Mouse (Mus musculus) embryonic facial prominence, embryonic 15.5 days (tissue): ENCODE measurements at regions not wholly inside any gene's neighbourhood (a gene's known extent, or its start where the extent isn't known, plus 50 kb on each side); places are given as distances from the start of the nearest gene placed in this dataset.

Experiments
- ATAC-seq: fragments of 200-750 bp; cut with Nextera tagmentation; 2 replicates; pipeline ENCODE4 v1.8.0; 2017; ENCODE audit warnings: low read depth, moderate TSS enrichment; ENCODE audit not compliant: insufficient number of reproducible peaks, low FRiP score, low TSS enrichment
- H3K27ac ChIP-seq: fragments of 300-500 bp; sonication (generic); replicated peaks from 2 replicates; pipeline ENCODE4 v1.5.1; 2015; ENCODE audit warnings: mild to moderate bottlenecking, inconsistent platforms
- H3K27me3 ChIP-seq: fragments of 300-500 bp; sonication (generic); 2 replicates; pipeline ENCODE4 v1.6.1; 2015; ENCODE audit warnings: inconsistent platforms
- H3K36me3 ChIP-seq: fragments of 300-500 bp; sonication (generic); 2 replicates; pipeline ENCODE4 v1.6.1; 2015; ENCODE audit warnings: mild to moderate bottlenecking, inconsistent platforms
- H3K4me1 ChIP-seq: fragments of 300-500 bp; sonication (generic); 2 replicates; pipeline ENCODE4 v1.6.1; 2015; ENCODE audit warnings: inconsistent platforms
- H3K4me2 ChIP-seq: fragments of 300-500 bp; sonication (generic); replicated peaks from 2 replicates; pipeline ENCODE4 v1.6.1; 2015; ENCODE audit warnings: mild to moderate bottlenecking, inconsistent platforms
- H3K4me3 ChIP-seq: fragments of 300-500 bp; sonication (generic); replicated peaks from 2 replicates; pipeline ENCODE4 v1.5.1; 2015; ENCODE audit warnings: mild to moderate bottlenecking, inconsistent platforms
- H3K9ac ChIP-seq: fragments of 300-500 bp; sonication (generic); 2 replicates; pipeline ENCODE4 v1.6.1; 2015; ENCODE audit warnings: inconsistent platforms
- H3K9me3 ChIP-seq: fragments of 300-500 bp; sonication (generic); replicated peaks from 2 replicates; pipeline ENCODE4 v1.6.1; 2016; ENCODE audit warnings: inconsistent platforms
- WGBS: fragments of 180-500 bp; shearing (Covaris S2); methylation state at CpG from one replicate; pipeline ENCODE4 v1.1.7; 2015; 5-methylcytosine and 5-hydroxymethylcytosine counted together

DNA sequence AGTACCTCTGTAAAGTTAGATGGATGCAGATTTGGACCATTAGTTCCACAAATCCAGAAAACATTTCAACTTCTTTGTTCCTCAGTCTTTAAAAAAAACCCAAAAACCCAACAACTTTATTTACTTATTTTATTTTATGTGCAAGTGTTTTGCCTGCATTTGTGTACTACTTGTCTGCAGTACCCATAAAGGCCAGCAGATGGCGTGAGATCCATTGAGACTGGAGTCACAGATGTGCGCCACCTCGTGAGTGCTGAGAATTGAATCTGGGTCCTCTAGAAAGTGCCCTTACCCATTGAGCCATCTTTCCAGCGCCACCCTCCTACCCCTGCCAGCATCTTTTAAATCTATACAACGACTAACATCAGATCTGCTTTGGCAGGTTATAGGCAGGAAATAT lies 53.0 kb downstream of the Gm12689 start:
- no peak overlapping the region for H3K4me3 ChIP-seq
- no peak for ATAC-seq

DNA sequence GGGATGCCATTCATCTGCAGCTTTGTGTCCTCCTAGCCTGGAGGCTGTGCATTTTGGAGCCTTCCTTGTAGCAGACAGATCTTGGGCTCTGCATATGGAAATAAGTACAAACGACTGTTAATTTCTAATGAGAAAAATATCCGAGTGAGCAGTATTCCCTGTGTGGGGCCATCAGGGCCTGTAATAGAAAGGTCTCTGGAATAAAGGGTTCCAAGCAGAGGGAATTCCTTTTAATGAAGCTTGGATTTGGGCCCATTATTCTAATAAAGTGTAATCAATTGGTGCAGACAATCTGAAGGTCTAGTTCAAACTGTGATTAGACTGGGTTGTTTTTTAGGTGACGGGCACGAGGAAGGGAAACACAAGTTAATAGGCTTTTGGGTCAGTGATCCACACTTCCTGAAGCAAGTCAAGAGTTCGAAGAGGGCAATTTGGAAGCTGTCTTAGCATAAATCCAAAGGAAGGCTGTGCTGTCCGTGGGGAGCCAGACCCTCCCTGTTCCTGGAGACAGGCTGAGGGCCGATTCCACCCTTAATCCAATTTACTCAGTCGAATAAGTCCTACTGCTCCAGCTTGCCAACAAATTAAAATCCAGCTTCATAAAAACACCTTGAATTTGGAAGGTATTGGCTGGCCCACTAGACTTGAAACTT lies 57.5 kb downstream of the Gm12689 start:
- no peaks in the 10 kb centered on the region for H3K9me3 ChIP-seq
- no peaks in the 10 kb centered on the region for H3K27me3 ChIP-seq
- no peak overlapping the region for H3K4me3 ChIP-seq
- no peak overlapping the region for H3K27ac ChIP-seq
- no peak overlapping the region for H3K4me2 ChIP-seq
- no peaks in the 10 kb centered on the region for H3K4me1 ChIP-seq
- H3K36me3 ChIP-seq = no peaks in the 10 kb centered on the region
- no peak overlapping the region for H3K9ac ChIP-seq
- WGBS = 31% methylated on average over 8 of the region's 8 CpGs
- no peak for ATAC-seq

More for the DNA sequence above, 53.0 kb downstream of the Gm12689 start:
- WGBS = 62% methylated on average over 5 of the region's 5 CpGs
- H3K9me3 ChIP-seq = no peaks in the 10 kb centered on the region
- H3K4me2 ChIP-seq = no peak overlapping the region
- H3K9ac ChIP-seq = no peak overlapping the region
- H3K36me3 ChIP-seq = no peaks in the 10 kb centered on the region
- no peak overlapping the region for H3K27ac ChIP-seq
- no peaks in the 10 kb centered on the region for H3K27me3 ChIP-seq
- no peaks in the 10 kb centered on the region for H3K4me1 ChIP-seq

DNA sequence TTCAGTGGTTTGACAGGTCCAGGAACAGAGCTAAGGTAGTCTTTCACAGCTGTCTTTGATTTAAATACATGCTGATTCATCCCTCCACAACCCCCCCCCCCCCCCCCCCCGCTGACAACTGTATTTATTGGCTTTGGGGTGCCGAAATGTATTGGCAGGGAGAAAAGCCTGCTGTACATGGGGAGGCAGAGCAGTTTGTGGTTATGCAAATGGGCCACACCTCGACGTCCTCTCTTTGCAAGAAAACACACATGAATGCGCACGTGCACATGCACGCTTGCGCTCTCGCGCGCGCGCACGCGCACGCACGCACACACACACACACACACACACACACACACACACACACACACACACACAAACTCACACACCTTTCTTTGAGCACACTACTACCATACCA lies 58.5 kb downstream of the Gm12689 start:
- Histone ChIP-seq H3K9ac (no peak overlapping the region), H3K27ac (no peak overlapping the region), H3K36me3 (no peaks in the 10 kb centered on the region), H3K4me3 (no peak overlapping the region), H3K4me1 (no peaks in the 10 kb centered on the region), H3K9me3 (no peaks in the 10 kb centered on the region), H3K4me2 (peak overlapping the region; percentile 15; the same call in 1 of the 2 replicates), H3K27me3 (no peaks in the 10 kb centered on the region)
- no peak for ATAC-seq
- 62% methylated on average over 15 of the region's 17 CpGs for WGBS

- H3K9ac ChIP-seq = no peak overlapping the region
- no peaks in the 10 kb centered on the region for H3K9me3 ChIP-seq
- H3K4me3 ChIP-seq = no peak overlapping the region
- no peaks in the 10 kb centered on the region for H3K4me1 ChIP-seq
- H3K27ac ChIP-seq = no peak overlapping the region
- H3K27me3 ChIP-seq = no peaks in the 10 kb centered on the region
- H3K4me2 ChIP-seq = 0 out of 2 replicates have a peak overlapping the region, but pooled peaks have one; percentile 15
- 38% methylated on average over 9 of the region's 9 CpGs for WGBS
- ATAC-seq = no peak
- no peaks in the 10 kb centered on the region for H3K36me3 ChIP-seq
These were observed 59.1 kb downstream of the Gm12689 start for GRCm38 (mm10) chr4:99354835-99355234.

- no peaks in the 10 kb centered on the region for H3K9me3 ChIP-seq
- 86% methylated on average over 9 of the region's 9 CpGs for WGBS
- no peak for ATAC-seq
- no peaks in the 10 kb centered on the region for H3K27me3 ChIP-seq
- no peak overlapping the region for H3K4me2 ChIP-seq
- H3K4me3 ChIP-seq = no peak overlapping the region
- no peaks in the 10 kb centered on the region for H3K36me3 ChIP-seq
- no peak overlapping the region for H3K27ac ChIP-seq
- H3K4me1 ChIP-seq = no peaks in the 10 kb centered on the region
- no peak overlapping the region for H3K9ac ChIP-seq
These were observed 72.3 kb downstream of the Gm12689 start for GRCm38 (mm10) chr4:99368036-99368435.

GRCm38 (mm10) chr4:99371162-99371561 lies 75.5 kb downstream of the Gm12689 start:
- no peak overlapping the region for H3K4me3 ChIP-seq
- 72% methylated on average over 5 of the region's 5 CpGs for WGBS
- no peaks in the 10 kb centered on the region for H3K4me1 ChIP-seq
- H3K9ac ChIP-seq = no peak overlapping the region
- H3K4me2 ChIP-seq = no peak overlapping the region
- peaks cover 4% of the 10 kb centered on the region; the same call in 1 of the 2 replicates for H3K27me3 ChIP-seq
- H3K36me3 ChIP-seq = no peaks in the 10 kb centered on the region
- H3K9me3 ChIP-seq = no peaks in the 10 kb centered on the region
- no peak for ATAC-seq
- H3K27ac ChIP-seq = no peak overlapping the region

DNA sequence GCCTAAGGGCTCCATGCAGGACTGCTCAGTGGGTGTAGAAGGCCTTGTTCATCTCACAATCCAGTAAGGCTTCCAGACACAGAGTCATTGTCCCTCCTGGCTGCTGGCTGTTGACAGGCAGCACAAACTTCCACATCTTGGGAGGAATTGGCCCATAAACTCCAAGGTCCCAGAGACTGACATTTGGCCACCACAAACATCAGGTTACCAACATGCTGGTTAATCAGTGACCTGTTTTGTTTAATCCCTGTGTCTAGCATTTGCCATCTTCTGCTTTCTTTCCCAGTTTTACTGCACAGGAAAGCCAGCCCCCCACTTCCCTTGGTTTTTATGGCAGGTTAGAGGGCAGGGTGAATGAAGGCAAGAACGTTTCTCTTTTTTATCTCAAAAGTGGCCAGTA lies 80.5 kb downstream of the Gm12689 start:
- no peak for ATAC-seq
- H3K9ac ChIP-seq = no peak overlapping the region
- WGBS = 29% methylated on average over 1 of the region's 1 CpGs

DNA sequence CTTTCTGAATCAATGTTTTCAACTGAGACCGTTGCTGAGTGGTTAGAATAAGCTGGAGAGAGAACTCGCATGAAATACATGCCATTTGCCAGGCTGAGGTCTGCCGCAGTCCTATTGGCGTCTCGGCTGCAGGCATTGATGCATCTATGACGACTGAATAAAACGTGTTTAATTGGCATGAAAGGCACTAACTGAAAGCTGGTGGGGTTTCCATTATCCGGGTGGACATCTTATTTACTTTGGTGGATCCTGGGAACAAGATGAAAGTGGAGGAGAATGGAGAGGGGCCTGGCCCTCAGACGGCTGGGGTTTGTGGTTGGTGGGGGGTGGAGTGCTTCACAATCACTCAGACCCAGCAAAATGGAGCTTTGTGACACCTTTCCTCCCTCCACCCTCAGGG lies 81.2 kb downstream of the Gm12689 start:
- H3K4me1 ChIP-seq = no peaks in the 10 kb centered on the region
- no peak overlapping the region for H3K9ac ChIP-seq
- no peak for ATAC-seq
- H3K4me2 ChIP-seq = no peak overlapping the region
- 26% methylated on average over 9 of the region's 9 CpGs for WGBS
- no peaks in the 10 kb centered on the region for H3K9me3 ChIP-seq
- H3K36me3 ChIP-seq = no peaks in the 10 kb centered on the region
- no peak overlapping the region for H3K4me3 ChIP-seq
- H3K27me3 ChIP-seq = peaks cover 13% of the 10 kb centered on the region; the same call in 1 of the 2 replicates
- no peak overlapping the region for H3K27ac ChIP-seq

More for the DNA sequence above, 80.5 kb downstream of the Gm12689 start:
- Histone ChIP-seq H3K4me1 (no peaks in the 10 kb centered on the region), H3K27ac (no peak overlapping the region), H3K9me3 (no peaks in the 10 kb centered on the region), H3K4me3 (no peak overlapping the region), H3K36me3 (no peaks in the 10 kb centered on the region), H3K4me2 (no peak overlapping the region), H3K27me3 (peaks cover 13% of the 10 kb centered on the region; the same call in 1 of the 2 replicates)

GRCm38 (mm10) chr4:99379983-99380382 lies 84.3 kb downstream of the Gm12689 start:
- H3K27ac ChIP-seq = no peak overlapping the region
- WGBS = 78% methylated on average over 4 of the region's 4 CpGs

GRCm38 (mm10) chr4:99385381-99385780 lies 89.7 kb downstream of the Gm12689 start:
- Histone ChIP-seq H3K27ac (no peak overlapping the region), H3K9ac (no peak overlapping the region), H3K36me3 (no peaks in the 10 kb centered on the region), H3K27me3 (no peaks in the 10 kb centered on the region), H3K9me3 (no peaks in the 10 kb centered on the region), H3K4me2 (no peak overlapping the region), H3K4me3 (no peak overlapping the region), H3K4me1 (no peaks in the 10 kb centered on the region)
- WGBS = 18% methylated on average over 8 of the region's 8 CpGs
- ATAC-seq = no peak

More at GRCm38 (mm10) chr4:99379983-99380382, 84.3 kb downstream of the Gm12689 start:
- Histone ChIP-seq H3K4me3 (no peak overlapping the region), H3K27me3 (peaks cover 13% of the 10 kb centered on the region; the same call in 1 of the 2 replicates), H3K36me3 (no peaks in the 10 kb centered on the region), H3K4me2 (no peak overlapping the region), H3K4me1 (no peaks in the 10 kb centered on the region), H3K9me3 (no peaks in the 10 kb centered on the region), H3K9ac (no peak overlapping the region)
- ATAC-seq = no peak

DNA sequence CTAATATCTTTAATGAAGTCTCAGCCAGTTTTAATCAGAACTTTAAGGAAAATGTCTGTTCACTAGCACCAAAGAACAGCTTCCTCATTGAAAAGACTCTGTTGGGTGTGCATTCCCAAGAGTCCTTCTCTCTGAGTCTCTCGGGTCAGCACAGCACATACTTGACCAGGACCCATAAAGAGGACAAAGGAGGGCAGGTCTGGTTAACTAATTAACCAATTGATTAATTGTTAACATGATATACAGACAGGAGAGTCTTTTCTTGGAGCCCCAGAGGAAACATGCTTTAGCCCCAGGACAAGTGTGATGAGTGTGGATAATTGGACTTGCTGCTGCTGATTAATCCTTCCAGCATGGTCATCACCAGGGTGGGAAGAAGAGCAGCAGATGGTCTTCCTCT lies 93.7 kb downstream of the Gm12689 start:
- Histone ChIP-seq H3K4me3 (no peak overlapping the region), H3K4me1 (no peaks in the 10 kb centered on the region), H3K9me3 (no peaks in the 10 kb centered on the region), H3K36me3 (no peaks in the 10 kb centered on the region), H3K27ac (no peak overlapping the region), H3K4me2 (no peak overlapping the region), H3K27me3 (no peaks in the 10 kb centered on the region), H3K9ac (no peak overlapping the region)
- WGBS = 61% methylated on average over 1 of the region's 1 CpGs
- no peak for ATAC-seq

- no peaks in the 10 kb centered on the region for H3K36me3 ChIP-seq
- WGBS = 78% methylated on average over 5 of the region's 5 CpGs
- no peak for ATAC-seq
- H3K4me2 ChIP-seq = no peak overlapping the region
- no peak overlapping the region for H3K9ac ChIP-seq
- H3K4me1 ChIP-seq = no peaks in the 10 kb centered on the region
- H3K27me3 ChIP-seq = no peaks in the 10 kb centered on the region
- no peaks in the 10 kb centered on the region for H3K9me3 ChIP-seq
- no peak overlapping the region for H3K27ac ChIP-seq
- no peak overlapping the region for H3K4me3 ChIP-seq
These were observed 97.3 kb downstream of the Gm12689 start for GRCm38 (mm10) chr4:99392986-99393385.
